Mouse (Mus musculus) liver, embryonic 18 days (tissue): ENCODE measurements around the gene Ppp1r3c. TPM values are rescaled to one million over a fixed set of nuclear protein-coding genes. Genes with fewer than 3 reads are reported as not detected.

Source experiments
- polyA plus RNA-seq: library from polyadenylated mRNA; depleted of rRNA; stranded (reverse); fragments of >200 nt; gene quantifications from 2 replicates; pipeline ENCODE4 v1.2.3, GENCODE M21; 2012; rRNA removed

Ppp1r3c gene
- polyA plus RNA-seq, result 33.7 and 41.1 TPM in 2 replicates

DNA sequence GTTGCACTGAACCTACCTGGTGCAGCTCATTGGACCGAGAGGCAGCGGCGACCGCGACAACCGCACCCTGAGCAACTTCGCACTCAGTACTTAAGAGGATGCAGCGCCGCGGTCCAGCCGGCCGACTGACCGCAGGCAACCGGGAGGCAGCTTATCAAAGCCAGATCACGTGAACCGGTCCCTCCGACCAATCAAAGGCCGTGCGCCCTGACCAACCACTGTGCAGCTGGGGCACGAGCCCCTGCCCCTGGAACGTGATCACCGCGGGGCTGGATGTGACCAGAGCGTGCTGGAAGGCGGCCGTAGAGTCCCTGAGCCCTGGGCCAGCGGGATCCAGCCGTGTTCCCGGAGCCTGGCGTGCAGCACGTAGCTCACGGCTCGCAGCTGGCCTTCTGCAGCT, at the start of gene Ppp1r3c:
Gene Ppp1r3c, minus strand, starts transcription at position 117 of the 400 bp plus-strand sequence.

Other genes with a start within 250 kb of the Ppp1r3c start
- 0.82 and 0.86 TPM in 2 replicates for gene Hectd2, start 182.0 kb downstream of the Ppp1r3c start, polyA plus RNA-seq
- 19.7 and 22.0 TPM in 2 replicates for gene Tnks2, start 97.6 kb upstream of the Ppp1r3c start, polyA plus RNA-seq
- 0.94 and 1.0 TPM in 2 replicates for gene Fgfbp3, start 183.0 kb upstream of the Ppp1r3c start, polyA plus RNA-seq
- gene Btaf1, start 189.4 kb upstream of the Ppp1r3c start, polyA plus RNA-seq, result 4.8 and 5.1 TPM in 2 replicates